Mouse (Mus musculus) thymus, postnatal 10 days (tissue): Measurements from ENCODE around the gene Thoc5.

ENCODE experiments used
- DNase-seq, 2 experiments: peaks; one replicate each; pipeline ENCODE4 v3.0.0; 2021; ENCODE audit warnings: low spot score in 2 of 2

The Thoc5 gene

GRCm38 (mm10) chr11:4974376-4975122 is 79.4 kb downstream of the Thoc5 start:
- DNase-seq: no peak

GRCm38 (mm10) chr11:4975623-4976022 is 80.5 kb downstream of the Thoc5 start:
- peak; percentile 59 to 88 for DNase-seq
